Comparison of ENCODE assay signal across 9 mouse cellular contexts in the genomic region with DNA sequence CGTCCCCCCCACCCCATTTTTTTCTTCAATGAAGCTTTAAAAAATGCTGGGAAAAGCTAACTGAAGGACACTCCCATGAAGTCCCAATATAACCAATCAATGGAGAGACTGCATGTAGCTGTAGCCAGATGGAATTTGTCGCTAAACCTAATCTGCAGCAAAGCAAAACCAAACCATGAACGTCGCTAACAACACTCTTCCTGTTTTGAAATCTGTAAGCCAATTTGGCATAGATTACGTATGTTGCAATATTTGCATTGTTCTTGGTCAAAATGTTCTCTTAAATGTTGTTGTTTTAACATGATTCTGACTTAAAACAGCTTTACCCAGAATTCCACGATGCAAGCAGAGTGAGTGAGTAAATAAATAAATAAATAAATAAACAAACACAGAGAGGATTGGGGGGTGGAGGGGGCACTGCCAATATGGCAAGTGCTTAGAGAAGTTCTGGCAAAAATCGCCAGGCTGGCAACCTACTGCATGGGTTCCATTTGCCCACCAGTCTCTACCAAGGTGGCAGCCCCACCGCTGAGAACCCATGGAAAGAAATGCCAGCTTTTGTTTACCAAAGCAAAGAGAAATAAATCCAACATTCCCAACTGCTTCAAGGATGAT.
DNase-seq lines count a peak whose midpoint lies in the region; ATAC-seq lines count a peak whose summit lies in the region.
"Had no signal": no experiment of that assay in that cellular context is flagged by ENCODE, and none has a peak within 500 bp of the region (broad histone marks: within the 10 kb centered on the region; RNA-seq: fewer than 3 reads in every experiment).

No protein-coding gene starts in this region.

- peak; percentile 58 for DNase-seq in layer of hippocampus, adult 9-11 months
- no peak for DNase-seq in layer of hippocampus, postnatal 36 days
- peak; percentile 30 for DNase-seq in lung, postnatal 10 days
- DNase-seq in spleen, postnatal 10 days (ENCODE audit: low spot score in 2 of 2), result no peak

- no peak overlapping the region; the same call in 1 of the 2 replicates for H3K9ac ChIP-seq in embryonic facial prominence, embryonic 12.5 days
- H3K9ac ChIP-seq in hindbrain, embryonic 13.5 days, result peak overlapping the region; percentile 63

- WGBS in embryonic facial prominence, embryonic 12.5 days, result 36% methylated on average over 8 of the region's 8 CpGs
- 18% methylated on average over 8 of the region's 8 CpGs for WGBS in hindbrain, embryonic 13.5 days

- peak overlapping the region; percentile 57 for H3K4me2 ChIP-seq in embryonic facial prominence, embryonic 12.5 days (replicated peaks)
- peak overlapping the region; percentile 60 for H3K4me2 ChIP-seq in hindbrain, embryonic 13.5 days

- no peaks in the 10 kb centered on the region for H3K27me3 ChIP-seq in embryonic facial prominence, embryonic 12.5 days
- H3K27me3 ChIP-seq in hindbrain, embryonic 13.5 days, result no peaks in the 10 kb centered on the region
- H3K27me3 ChIP-seq: Patski had no signal

- peaks cover 33% of the 10 kb centered on the region for H3K4me1 ChIP-seq in embryonic facial prominence, embryonic 12.5 days
- H3K4me1 ChIP-seq in hindbrain, embryonic 13.5 days (replicated peaks), result peaks cover 65% of the 10 kb centered on the region

- no peaks in the 10 kb centered on the region for H3K36me3 ChIP-seq in embryonic facial prominence, embryonic 12.5 days
- H3K36me3 ChIP-seq in hindbrain, embryonic 13.5 days, result no peaks in the 10 kb centered on the region

- H3K27ac ChIP-seq in embryonic facial prominence, embryonic 12.5 days, result 0 out of 2 replicates have a peak overlapping the region, but pooled peaks have one; percentile 56
- peak overlapping the region; percentile 89 for H3K27ac ChIP-seq in hindbrain, embryonic 13.5 days

- H3K4me3 ChIP-seq in embryonic facial prominence, embryonic 12.5 days, result peak overlapping the region; percentile 28
- H3K4me3 ChIP-seq in hindbrain, embryonic 13.5 days, result peak overlapping the region; percentile 36

- H3K9me3 ChIP-seq in embryonic facial prominence, embryonic 12.5 days, result no peaks in the 10 kb centered on the region
- no peaks in the 10 kb centered on the region for H3K9me3 ChIP-seq in hindbrain, embryonic 13.5 days

- ATAC-seq in embryonic facial prominence, embryonic 12.5 days (ENCODE audit: insufficient number of reproducible peaks, insufficient read depth, low FRiP score, low TSS enrichment), result no peak
- peak; percentile 80 for ATAC-seq in hindbrain, embryonic 13.5 days (ENCODE audit: low FRiP score)
- ATAC-seq in frontal cortex, adult (ENCODE audit: low TSS enrichment), result no peak
- no peak for ATAC-seq in activated CD4-positive, CD25-positive, alpha-beta regulatory T cell, adult 4 months

Comparison
In these comparisons a context has a peak if more than half of its experiments do, and no peak if none do; other contexts are left out.
1. DNase-seq: peak in layer of hippocampus, adult 9-11 months (single experiment) and lung, postnatal 10 days (single experiment); none in layer of hippocampus, postnatal 36 days (0 of 2) and spleen, postnatal 10 days (0 of 2).